Mouse (Mus musculus) forebrain, embryonic 16.5 days (tissue): ENCODE results near the gene Chst8. TPM values are rescaled to one million over a fixed set of nuclear protein-coding genes. Genes with fewer than 3 reads are reported as not detected.

ENCODE experiments used
- ATAC-seq: fragments of 200-750 bp; cut with Nextera tagmentation; 2 replicates; pipeline ENCODE4 v1.8.0; 2017; ENCODE audit warnings: mild to moderate bottlenecking, moderate library complexity
- H3K27ac ChIP-seq: fragments of 300-500 bp; sonication (generic); 2 replicates; pipeline ENCODE4 v1.5.1; 2014; ENCODE audit warnings: low read length, control low read depth
- H3K27me3 ChIP-seq: fragments of 300-500 bp; sonication (generic); replicated peaks from 2 replicates; pipeline ENCODE4 v1.6.1; 2014; ENCODE audit warnings: low read length; ENCODE audit not compliant: control insufficient read depth, insufficient read depth
- H3K36me3 ChIP-seq: fragments of 300-500 bp; sonication (generic); 2 replicates; pipeline ENCODE4 v1.6.1; 2014; ENCODE audit not compliant: control insufficient read depth, insufficient read depth
- H3K4me1 ChIP-seq: fragments of 300-500 bp; sonication (generic); replicated peaks from 2 replicates; pipeline ENCODE4 v1.6.1; 2014; ENCODE audit warnings: low read length; ENCODE audit not compliant: control insufficient read depth, insufficient read depth
- H3K4me2 ChIP-seq: fragments of 300-500 bp; sonication (generic); 2 replicates; pipeline ENCODE4 v1.6.1; 2014; ENCODE audit warnings: mild to moderate bottlenecking, low read length, control low read depth
- H3K4me3 ChIP-seq: fragments of 300-500 bp; sonication (generic); replicated peaks from 2 replicates; pipeline ENCODE4 v1.5.1; 2014; ENCODE audit warnings: mild to moderate bottlenecking, low read length, control low read depth
- H3K9ac ChIP-seq: fragments of 300-500 bp; sonication (generic); replicated peaks from 2 replicates; pipeline ENCODE4 v1.6.1; 2014; ENCODE audit warnings: low read depth, low read length, control low read depth
- H3K9me3 ChIP-seq: fragments of 300-500 bp; sonication (generic); 2 replicates; pipeline ENCODE4 v1.6.1; 2016; ENCODE audit warnings: low read length; ENCODE audit not compliant: control insufficient read depth
- WGBS: fragments of 180-500 bp; shearing (Covaris S2); extraction: QIAGEN DNeasy Blood & Tissue Kit; methylation state at CpG from one replicate; pipeline ENCODE4 v1.1.7; 2014; 5-methylcytosine and 5-hydroxymethylcytosine counted together
- polyA plus RNA-seq: library from polyadenylated mRNA; unstranded; fragments of >200 nt; fragmentation: Nextera tagmentation; extraction: Ambion mirVana; gene quantifications from 2 replicates; pipeline ENCODE4 v1.2.1, GENCODE M21; 2015

Gene Chst8
- polyA plus RNA-seq: 9.9 and 12.0 TPM in 2 replicates

DNA sequence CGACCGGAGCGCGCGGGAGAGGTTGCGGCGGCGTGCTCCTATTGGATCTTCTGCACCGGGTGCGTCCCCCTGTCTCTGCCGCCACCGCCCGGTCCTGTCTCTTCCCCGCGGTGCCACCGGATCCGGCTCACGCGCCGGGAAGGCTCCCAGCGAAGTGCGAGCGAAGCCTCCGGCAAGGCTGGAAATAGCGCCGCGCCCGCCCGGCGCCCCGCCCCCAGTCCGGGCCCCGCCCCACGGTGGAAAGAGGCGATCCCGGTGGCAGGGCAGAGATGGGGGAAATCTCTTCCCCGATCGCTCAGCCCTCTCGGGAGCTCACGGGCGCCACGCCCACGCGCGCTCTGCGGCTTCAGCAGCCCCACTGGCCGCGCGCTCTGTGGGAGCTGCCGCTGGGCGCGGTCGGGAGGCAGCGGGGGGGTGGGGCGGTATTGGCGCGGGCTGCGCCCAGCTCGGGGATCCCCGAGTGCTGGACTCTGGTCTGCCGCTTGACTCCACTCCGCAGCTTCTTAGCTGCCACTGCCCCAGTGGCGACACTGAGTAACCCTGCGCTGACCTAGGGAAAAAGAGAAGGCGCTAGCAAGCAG, at the start of gene Chst8:
Chst8 (minus strand) TSS at position 181 of the 581 bp plus-strand sequence.
- peak; percentile 62 for ATAC-seq
- Histone ChIP-seq H3K27me3 (peaks cover 42% of the 10 kb centered on the region), H3K36me3 (no peaks in the 10 kb centered on the region), H3K27ac (no peak within 1 kb of the TSS), H3K4me2 (peak within 1 kb of the TSS; percentile 90), H3K9me3 (no peaks in the 10 kb centered on the region; the same call in 1 of the 2 replicates), H3K9ac (peak within 1 kb of the TSS; percentile 67), H3K4me1 (peaks cover 24% of the 10 kb centered on the region), H3K4me3 (peak within 1 kb of the TSS; percentile 65)
- 0% methylated on average over 60 of the region's 65 CpGs for WGBS

DNA sequence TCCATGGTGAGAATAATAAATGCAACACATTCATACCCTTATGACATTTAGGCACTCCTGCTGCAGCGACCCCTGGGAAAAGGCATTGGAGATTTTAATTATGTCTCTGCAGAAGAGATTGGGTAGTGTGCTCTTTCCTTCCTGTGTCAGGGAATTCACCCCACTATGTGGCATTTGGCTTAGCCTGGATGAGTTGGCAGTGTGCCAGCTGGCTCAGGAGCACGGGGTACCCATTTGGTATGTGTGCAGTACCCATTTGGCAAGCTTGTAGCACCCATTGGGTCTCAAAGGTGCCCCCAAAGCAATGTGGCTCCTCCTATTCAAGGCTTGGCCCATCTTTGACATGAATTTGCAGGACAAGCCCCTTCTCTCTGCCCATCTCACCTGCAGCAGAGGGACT, 45.8 kb upstream of the Chst8 start:
- no peak overlapping the region for H3K27ac ChIP-seq
- peaks cover 4% of the 10 kb centered on the region; the same call in 1 of the 2 replicates for H3K4me1 ChIP-seq
- no peak for ATAC-seq
- H3K27me3 ChIP-seq: no peaks in the 10 kb centered on the region
- no peaks in the 10 kb centered on the region for H3K36me3 ChIP-seq
- H3K9ac ChIP-seq: no peak overlapping the region
- no peak overlapping the region for H3K4me3 ChIP-seq
- no peak overlapping the region for H3K4me2 ChIP-seq
- 53% methylated on average over 2 of the region's 2 CpGs for WGBS
- H3K9me3 ChIP-seq: no peaks in the 10 kb centered on the region

GRCm38 (mm10) chr7:34854781-34855352, 42.4 kb upstream of the Chst8 start:
- 82% methylated on average over 6 of the region's 6 CpGs for WGBS
- Histone ChIP-seq H3K27ac (no peak overlapping the region), H3K27me3 (no peaks in the 10 kb centered on the region), H3K4me3 (no peak overlapping the region), H3K36me3 (no peaks in the 10 kb centered on the region), H3K9ac (no peak overlapping the region), H3K9me3 (no peaks in the 10 kb centered on the region), H3K4me2 (no peak overlapping the region), H3K4me1 (peaks cover 4% of the 10 kb centered on the region; the same call in 1 of the 2 replicates)
- ATAC-seq: no peak

DNA sequence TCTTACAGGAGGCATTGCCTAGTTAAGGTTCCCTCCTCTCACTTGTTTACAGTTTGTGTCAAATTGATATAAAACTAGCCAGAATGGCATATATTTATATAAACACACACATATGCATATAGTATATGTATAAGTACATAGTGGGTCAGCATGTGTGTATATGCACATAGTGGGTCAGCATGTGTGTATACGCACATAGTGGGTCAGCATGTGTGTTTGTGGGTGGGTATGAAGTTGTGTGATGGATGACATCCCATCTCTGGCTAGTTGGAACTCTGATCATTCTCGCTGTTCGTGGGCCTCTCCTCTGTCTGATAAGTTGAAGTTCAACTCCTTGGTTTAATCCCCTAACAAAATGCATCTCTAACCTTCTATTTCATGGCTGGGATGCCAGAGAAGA, 40.9 kb upstream of the Chst8 start:
- Histone ChIP-seq H3K36me3 (no peaks in the 10 kb centered on the region), H3K4me1 (peaks cover 4% of the 10 kb centered on the region; the same call in 1 of the 2 replicates), H3K4me3 (no peak overlapping the region), H3K27me3 (no peaks in the 10 kb centered on the region), H3K27ac (no peak overlapping the region), H3K9ac (no peak overlapping the region), H3K4me2 (no peak overlapping the region), H3K9me3 (no peaks in the 10 kb centered on the region)
- ATAC-seq: no peak
- 99% methylated on average over 3 of the region's 3 CpGs for WGBS

DNA sequence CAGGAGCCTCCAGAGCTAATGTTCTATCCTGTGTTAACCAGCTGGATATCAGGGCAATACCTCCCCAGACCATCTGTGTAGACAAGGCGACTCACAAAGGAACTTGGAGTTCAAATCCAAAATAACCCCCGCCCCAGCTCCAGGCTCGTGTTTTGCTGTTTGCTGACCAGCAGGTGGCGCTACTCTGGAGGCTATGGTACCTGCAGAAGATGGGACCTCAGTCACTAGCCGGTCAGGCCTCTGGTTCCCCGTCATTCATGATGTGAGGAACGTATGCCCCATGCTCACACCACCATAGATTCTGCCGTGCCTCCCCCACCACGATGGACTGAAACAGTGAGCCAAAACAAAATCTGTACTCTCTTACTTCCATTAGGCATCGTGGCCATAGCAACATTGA, 37.1 kb upstream of the Chst8 start:
- Histone ChIP-seq H3K4me3 (no peak overlapping the region), H3K4me1 (no peaks in the 10 kb centered on the region), H3K4me2 (no peak overlapping the region), H3K9me3 (no peaks in the 10 kb centered on the region), H3K27ac (no peak overlapping the region), H3K9ac (no peak overlapping the region), H3K27me3 (no peaks in the 10 kb centered on the region), H3K36me3 (no peaks in the 10 kb centered on the region)
- ATAC-seq: no peak
- 41% methylated on average over 10 of the region's 10 CpGs for WGBS

GRCm38 (mm10) chr7:34848811-34849210, 36.3 kb upstream of the Chst8 start:
- no peaks in the 10 kb centered on the region for H3K9me3 ChIP-seq
- H3K4me3 ChIP-seq: no peak overlapping the region
- no peak overlapping the region for H3K9ac ChIP-seq
- no peak overlapping the region for H3K4me2 ChIP-seq
- H3K27me3 ChIP-seq: no peaks in the 10 kb centered on the region
- no peak overlapping the region for H3K27ac ChIP-seq
- WGBS: 90% methylated on average over 4 of the region's 4 CpGs
- H3K4me1 ChIP-seq: no peaks in the 10 kb centered on the region
- no peak for ATAC-seq
- H3K36me3 ChIP-seq: no peaks in the 10 kb centered on the region

- Histone ChIP-seq H3K4me2 (no peak overlapping the region), H3K36me3 (no peaks in the 10 kb centered on the region), H3K9me3 (no peaks in the 10 kb centered on the region), H3K27me3 (no peaks in the 10 kb centered on the region), H3K4me3 (no peak overlapping the region), H3K4me1 (no peaks in the 10 kb centered on the region), H3K9ac (no peak overlapping the region), H3K27ac (no peak overlapping the region)
- 87% methylated on average over 6 of the region's 6 CpGs for WGBS
- ATAC-seq: no peak
Observed at GRCm38 (mm10) chr7:34847900-34848299, 35.4 kb upstream of the Chst8 start.

- WGBS: 20% methylated on average over 5 of the region's 5 CpGs
- no peak overlapping the region for H3K9ac ChIP-seq
- no peaks in the 10 kb centered on the region for H3K9me3 ChIP-seq
- no peak overlapping the region for H3K27ac ChIP-seq
- no peaks in the 10 kb centered on the region for H3K27me3 ChIP-seq
- ATAC-seq: peak; percentile 65; the same call in 1 of the 2 replicates
- H3K36me3 ChIP-seq: no peaks in the 10 kb centered on the region
- no peak overlapping the region for H3K4me2 ChIP-seq
- no peaks in the 10 kb centered on the region for H3K4me1 ChIP-seq
- H3K4me3 ChIP-seq: no peak overlapping the region
Observed at GRCm38 (mm10) chr7:34847410-34847809, 34.9 kb upstream of the Chst8 start.

GRCm38 (mm10) chr7:34838749-34839148, 26.2 kb upstream of the Chst8 start:
- no peaks in the 10 kb centered on the region for H3K4me1 ChIP-seq
- 84% methylated on average over 4 of the region's 4 CpGs for WGBS
- H3K9me3 ChIP-seq: no peaks in the 10 kb centered on the region
- no peak overlapping the region for H3K4me2 ChIP-seq
- H3K9ac ChIP-seq: no peak overlapping the region
- no peak overlapping the region for H3K4me3 ChIP-seq
- H3K27me3 ChIP-seq: no peaks in the 10 kb centered on the region
- no peak overlapping the region for H3K27ac ChIP-seq
- H3K36me3 ChIP-seq: no peaks in the 10 kb centered on the region
- no peak for ATAC-seq
